ENCODE assay signal across 11 mouse cellular contexts in genomic region chr1:132851771-132852170, GRCm38 (mm10). TPM values are rescaled to one million over a fixed set of nuclear protein-coding genes. Genes with fewer than 3 reads are reported as not detected.
A peak's percentile ranks its signal among the peaks of the same experiment; 100 is the strongest.
DNase-seq lines count a peak whose midpoint lies in the region; ATAC-seq lines count a peak whose summit lies in the region.
"Had no signal": no experiment of that assay in that cellular context is flagged by ENCODE, and none has a peak within 500 bp of the region (broad histone marks: within the 10 kb centered on the region; RNA-seq: fewer than 3 reads in every experiment).

No protein-coding gene starts in this region.

- peak; percentile 62; the same call in 1 of the 2 replicates for ATAC-seq in frontal cortex, adult (ENCODE audit: low TSS enrichment)
- ATAC-seq: intestine, embryonic 15.5 days had no signal

- intact Hi-C loops in heart, postnatal 10 days (cut with DNase I) = no loop called here

- DNase-seq in frontal cortex, postnatal 25 days (ENCODE audit: low spot score in 2 of 2) = no peak
- peak; percentile 41 for DNase-seq in 416B (ENCODE audit: low read depth)
- peak; percentile 58 to 66 for DNase-seq in adrenal gland, postnatal 36 days
- peak; percentile 70 to 73 for DNase-seq in heart, postnatal 10 days
- no peak for DNase-seq in spleen, postnatal 14 days (ENCODE audit: low spot score in 2 of 2)
- no peak for DNase-seq in spleen, adult 18-20 months
- no peak for DNase-seq in cerebellum, postnatal 14 days
- DNase-seq: layer of hippocampus, adult 9-11 months had no signal

RNA-seq across cellular contexts. Expression of gene Lrrn2, which starts 28.3 kb away (rescaled TPM):
- 10 to 100 TPM in 1 of 2 experiments, 1 to 10 TPM in 1; 9.0 to 15.4 TPM for total RNA-seq in adrenal gland, postnatal 36 days (2021)
- total RNA-seq in heart, postnatal 10 days (2021) = 1 to 10 TPM; 4.7 to 6.0 TPM
- total RNA-seq: CH12.LX had no signal

Comparison
In these comparisons a context has a peak if more than half of its experiments do, and no peak if none do; other contexts are left out.
1. DNase-seq: peak in 416B (single experiment), adrenal gland, postnatal 36 days (2 of 2) and heart, postnatal 10 days (2 of 2); none in frontal cortex, postnatal 25 days (0 of 2), spleen, postnatal 14 days (0 of 2), spleen, adult 18-20 months (0 of 2) and cerebellum, postnatal 14 days (0 of 2).